Mouse (Mus musculus) myocyte (in vitro differentiated cells): ENCODE results near the gene Apobec3. TPM values are rescaled to one million over a fixed set of nuclear protein-coding genes. Genes with fewer than 3 reads are reported as not detected.
A peak's percentile ranks its signal among the peaks of the same experiment; 100 is the strongest.

Source experiments
- H3K27me3 ChIP-seq: one replicate; pipeline ENCODE4 v1.6.1; 2011; ENCODE audit not compliant: control insufficient read depth, insufficient read depth, insufficient read length
- H3K36me3 ChIP-seq: one replicate; pipeline ENCODE4 v1.6.1; 2011; ENCODE audit not compliant: control insufficient read depth, insufficient read depth
- H3K4me2 ChIP-seq: one replicate; pipeline ENCODE4 v1.6.1; 2011; ENCODE audit warnings: low read depth, control low read depth
- H3K4me3 ChIP-seq: one replicate; pipeline ENCODE4 v1.5.1; 2011; ENCODE audit warnings: mild to moderate bottlenecking, control low read depth, moderate library complexity
- H3K79me2 ChIP-seq: one replicate; pipeline ENCODE4 v1.6.1; 2011; ENCODE audit not compliant: control insufficient read depth, insufficient read depth
- H3ac ChIP-seq: one replicate; pipeline ENCODE4 v1.6.1; 2011; ENCODE audit not compliant: control insufficient read depth, insufficient read length
- CEBPB ChIP-seq: IDR thresholded peaks from 2 replicates; pipeline ENCODE4 v1.6.1; 2011; ENCODE audit warnings: mild to moderate bottlenecking, moderate library complexity; ENCODE audit not compliant: poor library complexity, insufficient read depth, severe bottlenecking
- E2F4 ChIP-seq: IDR thresholded peaks from one replicate; pipeline ENCODE4 v1.6.1; 2011; ENCODE audit warnings: mild to moderate bottlenecking, control low read depth, moderate library complexity; ENCODE audit not compliant: insufficient read depth
- MAX ChIP-seq: IDR thresholded peaks from one replicate; pipeline ENCODE4 v1.6.1; 2011; ENCODE audit warnings: low read depth, mild to moderate bottlenecking, control low read depth
- MYOD1 ChIP-seq, 3 experiments: IDR thresholded peaks; one replicate each; pipeline ENCODE4 v1.6.1; 2011; ENCODE audit warnings: control low read depth in 2 of 3, low read depth in 2 of 3, mild to moderate bottlenecking in 2 of 3, moderate library complexity in 1 of 3; ENCODE audit not compliant: insufficient read length in 2 of 3, control insufficient read depth in 1 of 3
- MYOG ChIP-seq, 3 experiments: IDR thresholded peaks; one replicate each; pipeline ENCODE4 v1.6.1; 2011; ENCODE audit warnings: control low read depth in 2 of 3, low read depth in 2 of 3, mild to moderate bottlenecking in 2 of 3; ENCODE audit not compliant: insufficient read length in 2 of 3, control insufficient read depth in 1 of 3, insufficient read depth in 1 of 3
- POLR2A ChIP-seq: IDR thresholded peaks from one replicate; pipeline ENCODE4 v1.6.1; 2011; ENCODE audit warnings: low read depth, mild to moderate bottlenecking, control low read depth, moderate library complexity; ENCODE audit not compliant: insufficient read length
- POLR2AphosphoS2 ChIP-seq: IDR thresholded peaks from one replicate; pipeline ENCODE4 v1.6.1; 2011; ENCODE audit warnings: low read depth, control low read depth; ENCODE audit not compliant: insufficient read length
- REST ChIP-seq: IDR thresholded peaks from one replicate; pipeline ENCODE4 v1.6.1; 2011; ENCODE audit warnings: mild to moderate bottlenecking, control low read depth, moderate library complexity; ENCODE audit not compliant: insufficient read depth, insufficient read length
- SRF ChIP-seq: IDR thresholded peaks from one replicate; pipeline ENCODE4 v1.6.1; 2011; ENCODE audit warnings: low read depth; ENCODE audit not compliant: control insufficient read depth, insufficient read length
- TCF12 ChIP-seq: IDR thresholded peaks from one replicate; pipeline ENCODE4 v1.6.1; 2011; ENCODE audit warnings: mild to moderate bottlenecking, control low read depth; ENCODE audit not compliant: poor library complexity, insufficient read depth, severe bottlenecking
- TCF3 ChIP-seq: IDR thresholded peaks from one replicate; pipeline ENCODE4 v1.6.1; 2011; ENCODE audit warnings: low read depth, control low read depth; ENCODE audit not compliant: insufficient read length
- USF1 ChIP-seq: IDR thresholded peaks from one replicate; pipeline ENCODE4 v1.6.1; 2011; ENCODE audit warnings: low read depth, mild to moderate bottlenecking, control low read depth, moderate library complexity
- polyA plus RNA-seq: library from polyadenylated mRNA; unstranded; fragments of >200 nt; fragmentation: generic; extraction: Trizol; gene quantifications from one replicate; pipeline ENCODE4 v1.2.1, GENCODE M21; 2012; ENCODE audit warnings: missing spikeins

Apobec3 gene
- 10.0 TPM for polyA plus RNA-seq

- H3K4me3 ChIP-seq: peak within 1 kb of the TSS; percentile 64
- H3K36me3 ChIP-seq: no peaks in the 10 kb centered on the region
- H3K27me3 ChIP-seq: no peaks in the 10 kb centered on the region
- peak within 1 kb of the TSS; percentile 99 for H3K4me2 ChIP-seq
- TF ChIP-seq MAX (no peak), REST (no peak), POLR2AphosphoS2 (no peak), SRF (no peak), CEBPB (no peak), E2F4 (no peak), MYOG (IDR thresholded peaks at IDR 0.05; ENCODE audit: control insufficient read depth in 1 of 3, insufficient read depth in 1 of 3, insufficient read length in 2 of 3, low read depth in 2 of 3) (no peak), USF1 (no peak), POLR2A (no peak), MYOD1 (IDR thresholded peaks at IDR 0.05; ENCODE audit: control insufficient read depth in 1 of 3, insufficient read length in 2 of 3, low read depth in 2 of 3) (no peak), TCF3 (no peak), TCF12 (no peak)
- no peak within 1 kb of the TSS for H3ac ChIP-seq
- H3K79me2 ChIP-seq: peaks cover 4% of the 10 kb centered on the region
Measured at GRCm38 (mm10) chr15:79891436-79892212, at the start of gene Apobec3. Gene Apobec3, plus strand, starts transcription at chr15:79891659.

- Histone ChIP-seq H3ac (no peak overlapping the region), H3K4me2 (peak overlapping the region; percentile 87), H3K36me3 (no peaks in the 10 kb centered on the region), H3K79me2 (no peaks in the 10 kb centered on the region), H3K27me3 (peaks cover 4% of the 10 kb centered on the region), H3K4me3 (peak overlapping the region; percentile 23)
- TF ChIP-seq MYOD1 (IDR thresholded peaks at IDR 0.05; ENCODE audit: control insufficient read depth in 1 of 3, insufficient read length in 2 of 3, low read depth in 2 of 3) (no peak), TCF3 (no peak), MAX (no peak), E2F4 (no peak), POLR2A (no peak), TCF12 (no peak), REST (no peak)
Measured at GRCm38 (mm10) chr15:79842985-79843384, 48.5 kb upstream of the Apobec3 start.

- Histone ChIP-seq H3ac (no peak overlapping the region), H3K4me2 (no peak overlapping the region), H3K36me3 (no peaks in the 10 kb centered on the region), H3K79me2 (no peaks in the 10 kb centered on the region), H3K27me3 (no peaks in the 10 kb centered on the region), H3K4me3 (no peak overlapping the region)
- TF ChIP-seq POLR2AphosphoS2: no peak
- no peak for TF ChIP-seq SRF
- no peak for TF ChIP-seq MYOG (IDR thresholded peaks at IDR 0.05; ENCODE audit: control insufficient read depth in 1 of 3, insufficient read depth in 1 of 3, insufficient read length in 2 of 3, low read depth in 2 of 3)
- TF ChIP-seq CEBPB: no peak
- TF ChIP-seq POLR2A: no peak
- TF ChIP-seq TCF12: no peak
- TF ChIP-seq MYOD1 (IDR thresholded peaks at IDR 0.05; ENCODE audit: control insufficient read depth in 1 of 3, insufficient read length in 2 of 3, low read depth in 2 of 3): no peak
- no peak for TF ChIP-seq USF1
- no peak for TF ChIP-seq REST
- no peak for TF ChIP-seq MAX
- TF ChIP-seq TCF3: no peak
- TF ChIP-seq E2F4: no peak
Measured at GRCm38 (mm10) chr15:79845986-79846385, 45.5 kb upstream of the Apobec3 start.

GRCm38 (mm10) chr15:79847100-79847499 is 44.4 kb upstream of the Apobec3 start:
- Histone ChIP-seq H3K4me2 (no peak overlapping the region), H3K79me2 (no peaks in the 10 kb centered on the region)
- TF ChIP-seq MYOD1 (IDR thresholded peaks at IDR 0.05; ENCODE audit: control insufficient read depth in 1 of 3, insufficient read length in 2 of 3, low read depth in 2 of 3) (no peak), TCF12 (no peak), TCF3 (no peak), MAX (no peak), REST (no peak)

GRCm38 (mm10) chr15:79850143-79850542 is 41.3 kb upstream of the Apobec3 start:
- Histone ChIP-seq H3K27me3 (no peaks in the 10 kb centered on the region), H3K36me3 (no peaks in the 10 kb centered on the region), H3ac (no peak overlapping the region), H3K4me3 (no peak overlapping the region), H3K4me2 (no peak overlapping the region), H3K79me2 (no peaks in the 10 kb centered on the region)
- TF ChIP-seq POLR2AphosphoS2: no peak
- TF ChIP-seq POLR2A: no peak
- no peak for TF ChIP-seq MAX
- no peak for TF ChIP-seq USF1
- TF ChIP-seq TCF12: no peak
- no peak for TF ChIP-seq MYOD1 (IDR thresholded peaks at IDR 0.05; ENCODE audit: control insufficient read depth in 1 of 3, insufficient read length in 2 of 3, low read depth in 2 of 3)
- TF ChIP-seq SRF: no peak
- no peak for TF ChIP-seq REST
- no peak for TF ChIP-seq TCF3
- TF ChIP-seq MYOG (IDR thresholded peaks at IDR 0.05; ENCODE audit: control insufficient read depth in 1 of 3, insufficient read depth in 1 of 3, insufficient read length in 2 of 3, low read depth in 2 of 3): no peak
- no peak for TF ChIP-seq CEBPB
- TF ChIP-seq E2F4: no peak

More at GRCm38 (mm10) chr15:79847100-79847499, 44.4 kb upstream of the Apobec3 start:
- H3ac ChIP-seq: no peak overlapping the region
- H3K27me3 ChIP-seq: no peaks in the 10 kb centered on the region
- H3K4me3 ChIP-seq: no peak overlapping the region
- no peaks in the 10 kb centered on the region for H3K36me3 ChIP-seq
